Mouse (Mus musculus): Measurements from ENCODE around the gene Tfip11. TPM values are rescaled to one million over a fixed set of nuclear protein-coding genes. Genes with fewer than 3 reads are reported as not detected.

The Tfip11 gene
- polyA plus RNA-seq, 1 experiment, result 23.9 TPM

GRCm38 (mm10) chr5:112288193-112289141 is 37.7 kb upstream of the Tfip11 start:
- no peak for TF ChIP-seq CTCF (IDR thresholded peaks at IDR 0.05; ENCODE audit: low read depth, low read length)
- no peak for TF ChIP-seq EP300 (IDR thresholded peaks at IDR 0.05; ENCODE audit: insufficient read depth, low read depth, low read length)
- TF ChIP-seq POLR2A (IDR thresholded peaks at IDR 0.05; ENCODE audit: insufficient read depth, low read length), result no peak
- no peaks in the 10 kb centered on the region for H3K36me3 ChIP-seq (ENCODE audit: control insufficient read depth, insufficient read depth, low read length, poor library complexity, severe bottlenecking)
- no peak overlapping the region for H3K4me3 ChIP-seq (ENCODE audit: low read depth, low read length)
- no peaks in the 10 kb centered on the region for H3K9me3 ChIP-seq (replicated peaks; ENCODE audit: control insufficient read depth, insufficient read depth, low read length, poor library complexity, severe bottlenecking)
- no peak overlapping the region for H3K9ac ChIP-seq (ENCODE audit: low read depth, poor library complexity, severe bottlenecking)
- H3K4me1 ChIP-seq (ENCODE audit: control insufficient read depth, insufficient read depth, low read length), result peaks cover 16% of the 10 kb centered on the region
- H3K27ac ChIP-seq (ENCODE audit: insufficient read depth, low read length), result no peak overlapping the region
- no peaks in the 10 kb centered on the region for H3K27me3 ChIP-seq (ENCODE audit: control insufficient read depth, insufficient read depth, low read length, poor library complexity, severe bottlenecking)

- TF ChIP-seq POLR2A (IDR thresholded peaks at IDR 0.05; ENCODE audit: insufficient read depth, low read length), result no peak
- no peak for TF ChIP-seq CTCF (IDR thresholded peaks at IDR 0.05; ENCODE audit: low read depth, low read length)
- TF ChIP-seq EP300 (IDR thresholded peaks at IDR 0.05; ENCODE audit: insufficient read depth, low read depth, low read length), result no peak
- no peak overlapping the region for H3K9ac ChIP-seq (ENCODE audit: low read depth, poor library complexity, severe bottlenecking)
- H3K9me3 ChIP-seq (replicated peaks; ENCODE audit: control insufficient read depth, insufficient read depth, low read length, poor library complexity, severe bottlenecking), result no peaks in the 10 kb centered on the region
- no peaks in the 10 kb centered on the region for H3K36me3 ChIP-seq (ENCODE audit: control insufficient read depth, insufficient read depth, low read length, poor library complexity, severe bottlenecking)
- H3K27ac ChIP-seq (ENCODE audit: insufficient read depth, low read length), result no peak overlapping the region
- H3K4me1 ChIP-seq (ENCODE audit: control insufficient read depth, insufficient read depth, low read length), result peaks cover 16% of the 10 kb centered on the region
- no peak overlapping the region for H3K4me3 ChIP-seq (ENCODE audit: low read depth, low read length)
- no peaks in the 10 kb centered on the region for H3K27me3 ChIP-seq (ENCODE audit: control insufficient read depth, insufficient read depth, low read length, poor library complexity, severe bottlenecking)
Observed at GRCm38 (mm10) chr5:112289236-112289635, 36.9 kb upstream of the Tfip11 start.

- TF ChIP-seq CTCF (IDR thresholded peaks at IDR 0.05; ENCODE audit: low read depth, low read length) (no peak), EP300 (IDR thresholded peaks at IDR 0.05; ENCODE audit: insufficient read depth, low read depth, low read length) (no peak), POLR2A (IDR thresholded peaks at IDR 0.05; ENCODE audit: insufficient read depth, low read length) (no peak)
- H3K9ac ChIP-seq (ENCODE audit: low read depth, poor library complexity, severe bottlenecking), result no peak overlapping the region
- no peaks in the 10 kb centered on the region for H3K9me3 ChIP-seq (replicated peaks; ENCODE audit: control insufficient read depth, insufficient read depth, low read length, poor library complexity, severe bottlenecking)
- H3K27ac ChIP-seq (ENCODE audit: insufficient read depth, low read length), result no peak overlapping the region
- no peak overlapping the region for H3K4me3 ChIP-seq (ENCODE audit: low read depth, low read length)
- no peaks in the 10 kb centered on the region for H3K27me3 ChIP-seq (ENCODE audit: control insufficient read depth, insufficient read depth, low read length, poor library complexity, severe bottlenecking)
- no peaks in the 10 kb centered on the region for H3K36me3 ChIP-seq (ENCODE audit: control insufficient read depth, insufficient read depth, low read length, poor library complexity, severe bottlenecking)
- peaks cover 22% of the 10 kb centered on the region for H3K4me1 ChIP-seq (ENCODE audit: control insufficient read depth, insufficient read depth, low read length)
Observed at GRCm38 (mm10) chr5:112289819-112290535, 36.2 kb upstream of the Tfip11 start.

GRCm38 (mm10) chr5:112290536-112290880 is 35.6 kb upstream of the Tfip11 start:
- H3K27me3 ChIP-seq (ENCODE audit: control insufficient read depth, insufficient read depth, low read length, poor library complexity, severe bottlenecking), result no peaks in the 10 kb centered on the region
- no peak overlapping the region for H3K4me3 ChIP-seq (ENCODE audit: low read depth, low read length)
- no peak overlapping the region for H3K9ac ChIP-seq (ENCODE audit: low read depth, poor library complexity, severe bottlenecking)
- no peaks in the 10 kb centered on the region for H3K9me3 ChIP-seq (replicated peaks; ENCODE audit: control insufficient read depth, insufficient read depth, low read length, poor library complexity, severe bottlenecking)
- H3K36me3 ChIP-seq (ENCODE audit: control insufficient read depth, insufficient read depth, low read length, poor library complexity, severe bottlenecking), result no peaks in the 10 kb centered on the region
- TF ChIP-seq EP300 (IDR thresholded peaks at IDR 0.05; ENCODE audit: insufficient read depth, low read depth, low read length) (no peak), POLR2A (IDR thresholded peaks at IDR 0.05; ENCODE audit: insufficient read depth, low read length) (no peak), CTCF (IDR thresholded peaks at IDR 0.05; ENCODE audit: low read depth, low read length) (no peak)
- H3K4me1 ChIP-seq (ENCODE audit: control insufficient read depth, insufficient read depth, low read length), result peaks cover 22% of the 10 kb centered on the region
- H3K27ac ChIP-seq (ENCODE audit: insufficient read depth, low read length), result no peak overlapping the region

GRCm38 (mm10) chr5:112291866-112292265 is 34.3 kb upstream of the Tfip11 start:
- Histone ChIP-seq H3K4me3 (ENCODE audit: low read depth, low read length) (no peak overlapping the region), H3K27ac (ENCODE audit: insufficient read depth, low read length) (no peak overlapping the region), H3K36me3 (ENCODE audit: control insufficient read depth, insufficient read depth, low read length, poor library complexity, severe bottlenecking) (no peaks in the 10 kb centered on the region), H3K27me3 (ENCODE audit: control insufficient read depth, insufficient read depth, low read length, poor library complexity, severe bottlenecking) (no peaks in the 10 kb centered on the region), H3K4me1 (ENCODE audit: control insufficient read depth, insufficient read depth, low read length) (peaks cover 19% of the 10 kb centered on the region), H3K9ac (ENCODE audit: low read depth, poor library complexity, severe bottlenecking) (no peak overlapping the region), H3K9me3 (replicated peaks; ENCODE audit: control insufficient read depth, insufficient read depth, low read length, poor library complexity, severe bottlenecking) (no peaks in the 10 kb centered on the region)
- TF ChIP-seq CTCF (IDR thresholded peaks at IDR 0.05; ENCODE audit: low read depth, low read length), result no peak
- TF ChIP-seq POLR2A (IDR thresholded peaks at IDR 0.05; ENCODE audit: insufficient read depth, low read length), result no peak
- no peak for TF ChIP-seq EP300 (IDR thresholded peaks at IDR 0.05; ENCODE audit: insufficient read depth, low read depth, low read length)
